Mouse (Mus musculus) neural tube, embryonic 14.5 days (tissue): ENCODE results near the gene Flna. TPM values are rescaled to one million over a fixed set of nuclear protein-coding genes. Genes with fewer than 3 reads are reported as not detected.

Experiments used
- ATAC-seq: fragments of 200-750 bp; cut with Nextera tagmentation; 2 replicates; pipeline ENCODE4 v1.8.0; 2017; ENCODE audit warnings: low read depth, mild to moderate bottlenecking, moderate TSS enrichment, moderate library complexity
- H3K27ac ChIP-seq: fragments of 300-500 bp; sonication (generic); 2 replicates; pipeline ENCODE4 v1.5.1; 2014; ENCODE audit warnings: low read depth, mild to moderate bottlenecking, control low read depth, low read length, moderate library complexity, mixed read lengths
- H3K27me3 ChIP-seq: fragments of 300-500 bp; sonication (generic); 2 replicates; pipeline ENCODE4 v1.6.1; 2014; ENCODE audit warnings: low read length; ENCODE audit not compliant: control insufficient read depth, insufficient read depth
- H3K36me3 ChIP-seq: fragments of 300-500 bp; sonication (generic); 2 replicates; pipeline ENCODE4 v1.6.1; 2014; ENCODE audit warnings: low read length, mixed read lengths; ENCODE audit not compliant: control insufficient read depth, insufficient read depth
- H3K4me1 ChIP-seq: fragments of 300-500 bp; sonication (generic); 2 replicates; pipeline ENCODE4 v1.6.1; 2014; ENCODE audit warnings: low read length; ENCODE audit not compliant: control insufficient read depth, insufficient read depth
- H3K4me2 ChIP-seq: fragments of 300-500 bp; sonication (generic); 2 replicates; pipeline ENCODE4 v1.6.1; 2014; ENCODE audit warnings: mild to moderate bottlenecking, low read depth, low read length, control low read depth
- H3K4me3 ChIP-seq: fragments of 300-500 bp; sonication (generic); 2 replicates; pipeline ENCODE4 v1.5.1; 2014; ENCODE audit warnings: low read depth, low read length, control low read depth, mixed read lengths
- H3K9ac ChIP-seq: fragments of 300-500 bp; sonication (generic); replicated peaks from 2 replicates; pipeline ENCODE4 v1.6.1; 2014; ENCODE audit warnings: low read depth, mild to moderate bottlenecking, control low read depth, low read length, mixed read lengths
- H3K9me3 ChIP-seq: fragments of 300-500 bp; sonication (generic); 2 replicates; pipeline ENCODE4 v1.6.1; 2016; ENCODE audit warnings: low read length; ENCODE audit not compliant: control insufficient read depth
- WGBS: fragments of 180-500 bp; shearing (Covaris S2); extraction: QIAGEN DNeasy Blood & Tissue Kit; methylation state at CpG from one replicate; pipeline ENCODE4 v1.1.7; 2014; 5-methylcytosine and 5-hydroxymethylcytosine counted together
- polyA plus RNA-seq: library from polyadenylated mRNA; unstranded; fragments of >200 nt; fragmentation: Nextera tagmentation; extraction: Ambion mirVana; gene quantifications from 2 replicates; pipeline ENCODE4 v1.2.1, GENCODE M21; 2014

Gene Flna
- polyA plus RNA-seq, 1 experiment from 2014 or later = 63.0 TPM

DNA sequence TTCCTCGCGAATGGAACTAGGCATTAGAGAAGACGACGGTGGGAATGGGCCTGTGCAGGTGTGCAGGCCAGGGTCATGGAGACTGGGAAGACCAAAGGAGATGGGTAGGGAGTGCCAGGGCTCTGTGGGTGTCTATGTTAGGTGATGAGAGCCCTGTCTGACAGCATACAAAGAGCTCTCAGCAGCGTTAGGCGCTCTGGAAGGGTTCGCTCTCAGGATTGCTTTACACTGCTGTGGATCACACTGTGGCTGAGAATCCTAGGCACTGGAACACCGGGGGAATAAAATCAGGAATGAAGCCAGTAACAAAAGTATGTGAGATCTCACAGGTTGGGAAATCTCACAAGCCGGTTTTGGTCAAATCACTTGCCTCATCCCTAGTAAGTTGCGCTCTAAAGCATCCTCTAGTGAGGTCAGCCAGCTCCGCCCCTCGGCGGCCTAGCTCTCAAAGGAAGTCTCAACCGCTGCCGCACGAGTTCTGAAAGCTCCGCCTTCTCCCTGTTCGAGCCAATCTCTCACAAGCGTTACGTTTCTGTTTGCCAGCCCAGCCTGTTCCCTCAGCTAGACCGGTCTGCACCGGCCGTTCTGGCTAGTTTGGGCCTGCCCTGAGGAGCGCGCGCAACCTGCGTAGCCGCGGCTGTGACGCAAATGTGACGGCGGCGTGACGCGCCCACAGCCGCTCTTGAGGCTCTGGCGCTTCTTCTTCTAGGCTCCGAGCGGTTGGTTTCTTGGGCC lies 4.7 kb upstream of the Flna start, which contains the start of gene Emd:
Emd (plus strand) TSS at position 535 of the 735 bp plus-strand sequence.
- no peaks in the 10 kb centered on the region for H3K27me3 ChIP-seq
- H3K9ac ChIP-seq = peak within 1 kb of the TSS; percentile 60
- peaks cover 2% of the 10 kb centered on the region for H3K36me3 ChIP-seq
- peak within 1 kb of the TSS; percentile 82 for H3K27ac ChIP-seq
- H3K4me2 ChIP-seq = peak within 1 kb of the TSS; percentile 53
- WGBS = 27% methylated on average over 39 of the region's 39 CpGs
- H3K9me3 ChIP-seq = no peaks in the 10 kb centered on the region
- H3K4me3 ChIP-seq = peak within 1 kb of the TSS; percentile 46
- ATAC-seq = peak; percentile 98
- H3K4me1 ChIP-seq = 0 out of 2 replicates have a peak, but pooled peaks cover 3% of the 10 kb centered on the region

DNA sequence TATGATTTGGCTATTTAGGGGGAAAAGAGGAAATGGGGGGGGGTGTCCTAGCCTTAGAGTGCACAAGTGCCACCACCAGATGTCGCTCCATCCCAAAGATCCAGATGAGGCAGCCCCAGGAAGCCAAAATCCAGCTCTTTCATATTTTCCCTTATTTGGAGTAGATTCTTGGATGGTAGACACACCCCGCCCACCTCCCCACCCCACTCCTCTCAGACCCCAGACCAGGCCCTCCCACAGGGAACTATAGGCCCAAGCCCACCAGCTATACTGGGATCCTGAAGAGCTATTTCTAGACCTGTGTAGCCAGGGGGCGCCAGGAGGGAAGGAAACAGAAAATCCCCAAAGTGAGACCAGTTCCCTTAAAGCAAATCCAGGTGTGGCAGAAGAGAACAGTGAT lies 969 bp downstream of the Flna start:
- no peaks in the 10 kb centered on the region for H3K9me3 ChIP-seq
- H3K27me3 ChIP-seq = no peaks in the 10 kb centered on the region
- no peak for ATAC-seq
- H3K36me3 ChIP-seq = no peaks in the 10 kb centered on the region
- H3K4me2 ChIP-seq = 0 out of 2 replicates have a peak overlapping the region, but pooled peaks have one; percentile 50
- H3K4me3 ChIP-seq = no peak overlapping the region
- 17% methylated on average over 3 of the region's 3 CpGs for WGBS
- H3K27ac ChIP-seq = no peak overlapping the region
- no peak overlapping the region for H3K9ac ChIP-seq
- peaks cover 6% of the 10 kb centered on the region; the same call in 1 of the 2 replicates for H3K4me1 ChIP-seq

DNA sequence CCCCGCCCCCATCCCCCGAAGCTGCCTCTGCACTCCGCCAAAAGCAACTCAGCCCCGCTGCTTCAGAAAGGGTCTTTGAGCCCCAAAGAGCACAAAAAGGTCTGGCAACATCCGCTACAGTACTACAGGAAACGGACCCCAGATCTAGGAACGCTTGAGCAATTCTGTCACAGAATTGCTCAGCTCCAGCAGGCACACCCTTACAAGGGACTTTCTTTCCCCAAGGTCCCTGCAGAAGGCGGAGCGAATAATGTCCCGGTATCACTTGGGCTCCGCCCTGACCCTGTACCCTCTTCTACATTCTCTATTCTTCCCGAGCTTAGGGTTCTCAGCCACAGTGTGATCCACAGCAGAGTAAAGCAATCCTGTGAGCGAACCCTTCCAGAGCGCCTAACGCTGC lies 2.9 kb downstream of the Flna start:
- whole genome bisulfite sequencing = 12% methylated on average over 15 of the region's 15 CpGs
- no peaks in the 10 kb centered on the region for H3K9me3 ChIP-seq
- no peaks in the 10 kb centered on the region for H3K27me3 ChIP-seq

DNA sequence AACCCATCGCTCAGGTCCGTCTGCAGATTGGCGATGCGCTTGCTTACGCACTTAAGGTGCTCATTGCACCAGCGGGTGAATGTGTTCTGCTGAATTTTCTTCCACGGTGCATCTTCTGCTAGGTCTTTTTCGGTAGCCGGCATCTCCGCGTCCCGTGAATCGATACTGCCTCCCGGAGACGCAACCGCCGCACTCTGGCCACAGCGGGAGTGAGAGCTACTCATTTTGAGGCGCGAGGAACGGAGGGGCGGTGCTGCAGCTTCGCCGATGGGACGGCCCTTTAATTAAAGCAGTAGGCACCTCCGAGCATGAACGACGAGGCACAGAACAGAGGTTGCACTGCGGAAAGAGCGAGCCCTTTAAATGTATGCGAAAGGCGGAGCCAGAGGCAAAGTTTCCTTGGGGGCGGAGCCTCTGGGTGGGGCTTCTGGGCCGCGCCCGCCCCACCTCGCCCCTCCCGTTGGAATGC lies 3.4 kb downstream of the Flna start:
- Histone ChIP-seq H3K9ac (peak overlapping the region; percentile 74), H3K36me3 (peaks cover 15% of the 10 kb centered on the region; the same call in 1 of the 2 replicates), H3K4me1 (peaks cover 6% of the 10 kb centered on the region; the same call in 1 of the 2 replicates), H3K4me3 (peak overlapping the region; percentile 50), H3K9me3 (no peaks in the 10 kb centered on the region), H3K4me2 (peak overlapping the region; percentile 68), H3K27me3 (no peaks in the 10 kb centered on the region), H3K27ac (peak overlapping the region; percentile 85)
- peak; percentile 92 for ATAC-seq
- WGBS = 21% methylated on average over 38 of the region's 38 CpGs

More for the DNA sequence above, 2.9 kb downstream of the Flna start:
- Histone ChIP-seq H3K27ac (peak overlapping the region; percentile 30; the same call in 1 of the 2 replicates), H3K36me3 (peaks cover 10% of the 10 kb centered on the region; the same call in 1 of the 2 replicates), H3K4me2 (peak overlapping the region; percentile 68), H3K4me1 (peaks cover 6% of the 10 kb centered on the region; the same call in 1 of the 2 replicates), H3K4me3 (peak overlapping the region; percentile 50), H3K9ac (peak overlapping the region; percentile 26)
- peak; percentile 31 for ATAC-seq

DNA sequence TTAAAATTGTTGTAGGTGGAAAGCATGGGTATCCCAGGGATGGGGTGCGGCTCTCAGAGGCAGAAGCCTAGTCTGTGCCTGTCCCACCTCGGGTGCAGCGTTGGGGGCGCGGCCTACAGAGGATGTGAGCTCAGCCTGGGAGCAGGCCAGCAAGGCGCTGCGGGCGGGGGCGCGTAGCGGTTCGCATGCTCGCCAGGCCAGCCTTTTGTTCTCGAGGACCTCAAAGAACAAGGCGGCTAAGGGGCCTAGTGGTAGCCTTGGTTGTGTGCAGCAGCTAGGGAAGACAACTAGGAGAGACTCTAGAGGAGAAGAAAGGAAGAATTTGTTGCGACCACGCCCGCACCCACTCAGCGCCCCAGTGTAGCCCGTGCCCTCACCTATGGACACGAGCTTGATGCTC lies 3.9 kb downstream of the Flna start:
- peak; percentile 65 for ATAC-seq
- H3K36me3 ChIP-seq = peaks cover 20% of the 10 kb centered on the region
- peak overlapping the region; percentile 68 for H3K4me2 ChIP-seq
- H3K27me3 ChIP-seq = no peaks in the 10 kb centered on the region
- peak overlapping the region; percentile 50 for H3K4me3 ChIP-seq
- peaks cover 6% of the 10 kb centered on the region; the same call in 1 of the 2 replicates for H3K4me1 ChIP-seq
- no peaks in the 10 kb centered on the region for H3K9me3 ChIP-seq
- peak overlapping the region; percentile 85 for H3K27ac ChIP-seq
- 21% methylated on average over 21 of the region's 21 CpGs for WGBS
- H3K9ac ChIP-seq = peak overlapping the region; percentile 74

DNA sequence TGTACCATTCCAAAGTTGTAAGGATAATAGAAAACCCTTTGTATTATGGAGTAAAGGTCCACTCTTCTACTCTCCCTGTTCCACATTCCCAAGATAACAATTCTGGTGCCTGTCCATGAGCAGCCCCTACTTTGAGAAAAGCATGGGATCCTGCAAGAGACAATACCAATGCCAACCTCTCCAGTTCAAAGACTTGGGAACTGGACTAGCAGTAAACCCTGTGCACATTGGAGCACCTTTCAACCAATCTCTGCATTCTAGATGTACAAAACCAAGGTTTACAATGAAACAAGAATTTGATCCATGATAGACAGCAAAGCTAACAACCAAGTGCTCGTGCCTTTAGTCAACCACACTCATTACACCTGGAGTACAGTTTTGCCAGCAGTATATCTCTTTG lies 4.5 kb downstream of the Flna start:
- Histone ChIP-seq H3K4me1 (peaks cover 6% of the 10 kb centered on the region; the same call in 1 of the 2 replicates), H3K4me3 (peak overlapping the region; percentile 50), H3K27ac (peak overlapping the region; percentile 85), H3K9ac (peak overlapping the region; percentile 74), H3K27me3 (no peaks in the 10 kb centered on the region), H3K36me3 (peaks cover 25% of the 10 kb centered on the region), H3K4me2 (peak overlapping the region; percentile 68), H3K9me3 (no peaks in the 10 kb centered on the region)
- no peak for ATAC-seq
- WGBS = 23% methylated on average over 1 of the region's 1 CpGs

DNA sequence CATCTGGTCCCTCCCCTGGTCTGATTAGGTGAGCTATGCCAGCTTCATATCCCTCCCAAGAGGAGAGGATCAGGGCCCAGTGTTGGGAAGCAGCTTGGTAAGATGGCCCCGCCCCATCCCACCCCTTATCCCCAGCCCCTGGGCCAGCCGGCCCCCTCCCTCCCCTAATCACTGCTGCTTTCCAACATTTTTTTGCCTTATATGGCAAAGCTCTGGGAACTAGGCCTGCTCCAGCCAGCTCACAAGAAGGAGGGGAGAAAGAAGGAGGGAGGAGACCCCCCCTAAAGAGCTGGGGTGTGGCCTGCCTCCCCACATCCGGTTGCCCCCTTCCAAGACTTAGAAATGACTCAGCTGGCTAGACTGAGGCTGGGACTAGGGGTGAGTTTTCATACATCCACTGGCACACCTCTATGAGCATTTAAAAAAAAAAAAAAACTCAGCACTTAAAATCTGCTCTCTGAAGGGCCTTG lies 5.0 kb downstream of the Flna start:
- ATAC-seq = peak; percentile 26; the same call in 1 of the 2 replicates
- 25% methylated on average over 3 of the region's 3 CpGs for WGBS
- peaks cover 6% of the 10 kb centered on the region; the same call in 1 of the 2 replicates for H3K4me1 ChIP-seq
- no peaks in the 10 kb centered on the region for H3K9me3 ChIP-seq
- H3K36me3 ChIP-seq = peaks cover 28% of the 10 kb centered on the region
- peak overlapping the region; percentile 68 for H3K4me2 ChIP-seq
- peak overlapping the region; percentile 85; the same call in 1 of the 2 replicates for H3K27ac ChIP-seq
- H3K4me3 ChIP-seq = peak overlapping the region; percentile 50
- H3K9ac ChIP-seq = peak overlapping the region; percentile 74
- no peaks in the 10 kb centered on the region for H3K27me3 ChIP-seq

DNA sequence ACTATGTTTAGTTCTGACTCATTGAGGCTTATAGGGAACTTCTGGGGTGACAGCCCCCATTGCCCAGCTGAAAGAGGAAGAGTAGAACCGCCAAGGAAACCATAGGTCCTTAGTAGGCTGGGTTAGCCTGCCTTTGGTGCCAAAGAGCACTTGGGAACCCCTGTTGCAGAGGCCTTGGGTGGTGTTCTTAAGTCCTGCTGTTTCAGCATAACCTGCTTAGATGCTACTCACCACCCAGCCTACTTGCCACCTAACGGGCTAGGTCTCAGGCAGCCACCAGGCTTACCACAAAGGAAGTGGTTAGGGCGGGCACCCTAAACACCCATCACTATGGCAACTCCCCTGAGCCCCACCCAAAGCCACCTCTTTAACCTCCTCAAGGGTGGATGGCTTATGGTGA lies 5.8 kb downstream of the Flna start:
- no peak overlapping the region for H3K27ac ChIP-seq
- no peaks in the 10 kb centered on the region for H3K27me3 ChIP-seq
- H3K4me3 ChIP-seq = peak overlapping the region; percentile 50
- H3K4me1 ChIP-seq = peaks cover 6% of the 10 kb centered on the region; the same call in 1 of the 2 replicates
- 65% methylated on average over 3 of the region's 3 CpGs for WGBS
- peak overlapping the region; percentile 74 for H3K9ac ChIP-seq
- ATAC-seq = no peak
- peak overlapping the region; percentile 68 for H3K4me2 ChIP-seq
- H3K9me3 ChIP-seq = no peaks in the 10 kb centered on the region
- peaks cover 36% of the 10 kb centered on the region for H3K36me3 ChIP-seq

DNA sequence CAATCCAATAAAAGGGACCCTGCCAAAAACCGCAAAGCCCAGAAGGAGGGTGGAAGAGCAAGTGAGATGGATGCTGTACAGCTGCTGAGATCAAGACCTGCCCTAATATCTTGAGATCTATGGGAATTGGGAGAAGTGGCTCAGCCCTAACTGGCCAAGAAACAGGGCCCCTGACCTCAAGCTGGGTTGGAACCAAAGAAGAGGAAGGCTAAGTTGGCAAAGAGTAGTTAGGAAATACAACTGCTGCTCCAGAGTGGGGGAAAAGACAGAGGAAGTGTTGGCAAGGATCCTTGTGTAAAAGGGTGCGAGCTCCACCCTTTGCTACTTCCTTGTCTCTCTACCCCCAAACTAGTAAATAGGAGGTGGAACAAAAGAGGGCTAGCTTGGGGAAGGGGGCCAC lies 6.2 kb downstream of the Flna start:
- no peak overlapping the region for H3K9ac ChIP-seq

More for the DNA sequence above, 6.2 kb downstream of the Flna start:
- Histone ChIP-seq H3K36me3 (peaks cover 37% of the 10 kb centered on the region), H3K4me1 (peaks cover 6% of the 10 kb centered on the region; the same call in 1 of the 2 replicates), H3K9me3 (no peaks in the 10 kb centered on the region), H3K27ac (no peak overlapping the region), H3K27me3 (no peaks in the 10 kb centered on the region), H3K4me3 (no peak overlapping the region; the same call in 1 of the 2 replicates), H3K4me2 (peak overlapping the region; percentile 68)
- ATAC-seq = no peak
- WGBS = 70% methylated on average over 2 of the region's 2 CpGs
